ENCODE assay signal across 17 mouse cellular contexts in the genomic region with DNA sequence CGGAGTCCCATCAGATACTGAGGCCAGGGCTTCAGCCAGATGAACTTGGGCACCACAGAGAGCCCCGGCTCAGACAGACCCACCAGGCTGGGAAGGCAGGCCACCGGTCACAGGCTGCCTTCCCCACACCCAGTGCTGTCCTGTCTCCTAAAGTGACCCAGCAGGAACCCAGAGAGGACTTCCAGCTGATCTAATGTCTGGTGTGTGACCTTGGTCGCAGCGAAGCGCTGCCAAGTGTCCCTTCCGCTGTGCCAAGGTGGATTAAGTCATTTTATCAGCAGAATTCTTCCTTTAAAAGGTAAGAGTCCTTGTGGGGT. TPM values are rescaled to one million over a fixed set of nuclear protein-coding genes. Genes with fewer than 3 reads are reported as not detected.
A peak's percentile ranks its signal among the peaks of the same experiment; 100 is the strongest.
DNase-seq lines count a peak whose midpoint lies in the region; ATAC-seq and TF ChIP-seq lines count a peak whose summit lies in the region.
"Had no signal": no experiment of that assay in that cellular context is flagged by ENCODE, and none has a peak within 500 bp of the region (broad histone marks: within the 10 kb centered on the region; RNA-seq: fewer than 3 reads in every experiment).

No protein-coding gene starts in this region.

- no peak overlapping the region for H3K27ac ChIP-seq in lung, embryonic 16.5 days (ENCODE audit: low read length)
- peak overlapping the region; percentile 90 for H3K27ac ChIP-seq in gastrocnemius, adult 2 months
- H3K27ac ChIP-seq in testis, adult 2 months (ENCODE audit: control insufficient read depth, insufficient read depth, low read depth, low read length): peak overlapping the region; percentile 54
- H3K27ac ChIP-seq in hindbrain, embryonic 10.5 days: no peak overlapping the region
- H3K27ac ChIP-seq: forebrain, embryonic 13.5 days; limb, embryonic 12.5 days; midbrain, embryonic 15.5 days; neural tube, embryonic 15.5 days had no signal

- WGBS in lung, embryonic 16.5 days: 87% methylated on average over 7 of the region's 7 CpGs
- 93% methylated on average over 7 of the region's 7 CpGs for WGBS in hindbrain, embryonic 10.5 days

- no peak overlapping the region for H3K4me2 ChIP-seq in lung, embryonic 16.5 days (ENCODE audit: low read depth, low read length)
- H3K4me2 ChIP-seq: forebrain, embryonic 13.5 days; limb, embryonic 12.5 days; lung, embryonic 14.5 days; midbrain, embryonic 15.5 days; neural tube, embryonic 15.5 days had no signal

- no peak for TF ChIP-seq POLR2A in testis, adult 2 months (IDR thresholded peaks at IDR 0.05; ENCODE audit: control insufficient read depth, low read depth, low read length)

- H3K36me3 ChIP-seq in lung, embryonic 16.5 days (ENCODE audit: control insufficient read depth, insufficient read depth, low read length): no peaks in the 10 kb centered on the region
- no peaks in the 10 kb centered on the region; the same call in 1 of the 2 replicates for H3K36me3 ChIP-seq in testis, adult 2 months (ENCODE audit: control insufficient read depth, insufficient read depth, low read length)
- no peaks in the 10 kb centered on the region for H3K36me3 ChIP-seq in hindbrain, embryonic 10.5 days
- H3K36me3 ChIP-seq: limb, embryonic 12.5 days; midbrain, embryonic 15.5 days; neural tube, embryonic 15.5 days had no signal

- no peak for ATAC-seq in lung, embryonic 16.5 days (ENCODE audit: low read depth)
- ATAC-seq: forebrain, embryonic 13.5 days; intestine, postnatal 0 days; midbrain, embryonic 15.5 days had no signal

- TF ChIP-seq CTCF in gastrocnemius, adult 2 months (IDR thresholded peaks at IDR 0.05): no peak
- TF ChIP-seq CTCF in testis, adult 2 months (IDR thresholded peaks at IDR 0.05; ENCODE audit: control insufficient read depth, insufficient read depth, insufficient replicate concordance, low read depth, low read length): no peak

- no peak overlapping the region for H3K4me3 ChIP-seq in lung, embryonic 16.5 days (ENCODE audit: low read length)
- peak overlapping the region; percentile 64 for H3K4me3 ChIP-seq in gastrocnemius, adult 2 months
- no peak overlapping the region for H3K4me3 ChIP-seq in testis, adult 2 months (ENCODE audit: control insufficient read depth, low read depth, low read length)
- H3K4me3 ChIP-seq in hindbrain, embryonic 10.5 days: no peak overlapping the region
- H3K4me3 ChIP-seq: forebrain, embryonic 13.5 days; limb, embryonic 12.5 days; midbrain, embryonic 15.5 days; neural tube, embryonic 15.5 days had no signal

- intact Hi-C loops in gastrocnemius, adult 2 months (cut with DNase I): loop anchor here (5.0 kb wide), 2 partner anchors 101 to 326 kb away; no protein-coding TSS in a partner anchor

- peaks cover 42% of the 10 kb centered on the region for H3K4me1 ChIP-seq in lung, embryonic 16.5 days (replicated peaks; ENCODE audit: control insufficient read depth, insufficient read depth, low read length)
- peaks cover 12% of the 10 kb centered on the region for H3K4me1 ChIP-seq in testis, adult 2 months (ENCODE audit: control insufficient read depth, insufficient read depth, low read length)
- H3K4me1 ChIP-seq in hindbrain, embryonic 10.5 days (replicated peaks): peaks cover 23% of the 10 kb centered on the region

- peak; percentile 40 for DNase-seq in gastrocnemius, adult 18-20 months (ENCODE audit: low spot score)
- no peak for DNase-seq in gastrocnemius, postnatal 4 days (ENCODE audit: low spot score in 2 of 2)
- DNase-seq in lung, postnatal 14 days: no peak
- DNase-seq in gastrocnemius, adult 2 months: peak; percentile 71
- no peak for DNase-seq in hindbrain, embryonic 10.5 days (ENCODE audit: low spot score)
- DNase-seq in cerebellum, adult 9-11 months: no peak
- DNase-seq: B cell, adult 2 months; cerebellum, adult 11-12 months; lung, embryonic 14.5 days; thymus, postnatal 25 days had no signal

- H3K27me3 ChIP-seq in lung, embryonic 16.5 days (ENCODE audit: control insufficient read depth, insufficient read depth, low read depth, low read length): no peaks in the 10 kb centered on the region
- H3K27me3 ChIP-seq in testis, adult 2 months (ENCODE audit: control insufficient read depth, insufficient read depth, low read length): no peaks in the 10 kb centered on the region
- peaks cover 15% of the 10 kb centered on the region; the same call in 1 of the 2 replicates for H3K27me3 ChIP-seq in hindbrain, embryonic 10.5 days (ENCODE audit: insufficient read depth, poor library complexity, severe bottlenecking)
- H3K27me3 ChIP-seq: midbrain, embryonic 15.5 days; neural tube, embryonic 15.5 days had no signal

- H3K9ac ChIP-seq in lung, embryonic 16.5 days (ENCODE audit: low read length): peak overlapping the region; percentile 17; the same call in 1 of the 2 replicates
- H3K9ac ChIP-seq: forebrain, embryonic 13.5 days; limb, embryonic 12.5 days; midbrain, embryonic 15.5 days; neural tube, embryonic 15.5 days had no signal

- no peaks in the 10 kb centered on the region for H3K9me3 ChIP-seq in lung, embryonic 16.5 days (ENCODE audit: control insufficient read depth, low read length)
- H3K9me3 ChIP-seq in hindbrain, embryonic 10.5 days: no peaks in the 10 kb centered on the region
- H3K9me3 ChIP-seq: forebrain, embryonic 13.5 days; limb, embryonic 12.5 days; midbrain, embryonic 15.5 days; neural tube, embryonic 15.5 days had no signal

RNA-seq across cellular contexts. Expression of gene Cradd, which starts 5.6 kb away (rescaled TPM):
- 10 to 100 TPM in 1 of 2 experiments, 1 to 10 TPM in 1; 9.5 to 11.3 TPM for total RNA-seq in gastrocnemius, adult 18-20 months (2021)
- total RNA-seq in gastrocnemius, postnatal 4 days (2021): 10 to 100 TPM; 13.5 to 14.3 TPM
- polyA plus RNA-seq in lung, embryonic 16.5 days (2015; fragmentation: Nextera tagmentation; extraction: Ambion mirVana): 12.0 and 12.7 TPM in 2 replicates
- total RNA-seq in gastrocnemius, adult 2 months (2021): 1 to 10 TPM; 8.6 to 9.8 TPM
- polyA plus RNA-seq in testis, adult 2 months (2012; rRNA removed): 4.0 and 4.6 TPM in 2 replicates
- polyA plus RNA-seq in hindbrain, embryonic 10.5 days (2016; fragmentation: Nextera tagmentation; extraction: Ambion mirVana): 10.9 and 13.3 TPM in 2 replicates

Comparison
In these comparisons a context has a peak if more than half of its experiments do, and no peak if none do; other contexts are left out.
1. DNase-seq: peak in gastrocnemius, adult 18-20 months (single experiment) and gastrocnemius, adult 2 months (single experiment); none in gastrocnemius, postnatal 4 days (0 of 2), lung, postnatal 14 days (single experiment), hindbrain, embryonic 10.5 days (single experiment) and cerebellum, adult 9-11 months (single experiment).
2. H3K27ac ChIP-seq: peak in gastrocnemius, adult 2 months (single experiment) and testis, adult 2 months (single experiment); none in lung, embryonic 16.5 days (single experiment) and hindbrain, embryonic 10.5 days (single experiment).